Mouse (Mus musculus): ENCODE results near the gene Nrxn1.

DNA sequence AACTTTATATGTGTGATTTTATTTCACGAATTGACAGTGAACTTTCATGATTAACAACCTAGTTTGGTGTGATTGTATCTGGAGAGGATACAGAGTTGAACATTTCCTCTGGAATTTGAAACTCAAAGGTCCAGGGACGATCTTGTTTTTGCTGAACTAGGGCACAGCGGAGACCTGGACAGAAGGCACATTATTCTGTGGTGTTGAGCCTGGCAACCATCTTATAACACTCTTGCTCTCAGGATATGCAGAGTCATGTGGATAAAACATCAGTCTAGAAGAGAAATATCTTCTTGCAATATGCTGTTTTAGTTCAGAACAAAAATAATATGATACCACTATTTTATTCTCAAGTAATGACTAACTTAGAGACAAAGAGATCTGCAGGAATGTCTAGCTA, 464.9 kb downstream of the Nrxn1 start:
- TF ChIP-seq CTCF (IDR thresholded peaks at IDR 0.05; ENCODE audit: low read depth) (no peak), EP300 (optimal IDR thresholded peaks at IDR 0.05) (no peak)
